Mouse (Mus musculus): Measurements from ENCODE around the gene Igf2r. TPM values are rescaled to one million over a fixed set of nuclear protein-coding genes. Genes with fewer than 3 reads are reported as not detected.

Igf2r gene
- total and polyA plus RNA-seq, 3 experiments, result 25.6 to 61.8 (median 34.6) TPM

- H3K36me3 ChIP-seq (replicated peaks in 1 of 2; ENCODE audit: control insufficient read depth in 1 of 2, insufficient read depth in 1 of 2, low read length in 1 of 2), result no peaks in the 10 kb centered on the region
- no peak overlapping the region for H3K4me3 ChIP-seq (replicated peaks in 1 of 3; ENCODE audit: low read depth in 2 of 3, low read length in 2 of 3, poor library complexity in 1 of 3)
- H3K27me3 ChIP-seq (replicated peaks), result peaks cover 3% of the 10 kb centered on the region
- H3K9me3 ChIP-seq (replicated peaks; ENCODE audit: low read length), result no peaks in the 10 kb centered on the region
- in situ Hi-C loops (cut with MboI; ENCODE audit: low pct_ligation_motif_present, low pct_unique_long_range_greater_than_20kb, low sequenced_read_pairs) (loop anchor here (25.0 kb wide), 1 partner anchor 97 kb away; no protein-coding TSS in a partner anchor), dilution Hi-C loops (cut with MboI; ENCODE audit: extremely low pct_ligation_motif_present, extremely low pct_unique_long_range_greater_than_20kb, low sequenced_read_pairs) (no loop called here)
- DNase-seq (ENCODE audit: extremely low read depth), result no peak
- TF ChIP-seq MXI1 (IDR thresholded peaks at IDR 0.05; ENCODE audit: low read depth, low read length), result no peak
- TF ChIP-seq MAX (IDR thresholded peaks at IDR 0.05; ENCODE audit: low read length), result no peak
- TF ChIP-seq USF2 (conservative IDR thresholded peaks at IDR 0.05; ENCODE audit: low read depth, low read length), result no peak
- TF ChIP-seq NELFE (IDR thresholded peaks at IDR 0.05; ENCODE audit: low read depth, low read length), result no peak
- no peak for TF ChIP-seq ZNF384 (IDR thresholded peaks at IDR 0.05; ENCODE audit: low read depth, low read length)
- TF ChIP-seq EP300 (IDR thresholded peaks at IDR 0.05; ENCODE audit: low read length), result no peak
- no peak for TF ChIP-seq BHLHE40 (IDR thresholded peaks at IDR 0.05; ENCODE audit: low read depth, low read length)
- TF ChIP-seq UBTF (IDR thresholded peaks at IDR 0.05; ENCODE audit: low read depth, low read length), result no peak
- TF ChIP-seq RCOR1 (conservative IDR thresholded peaks at IDR 0.05; ENCODE audit: low read depth, low read length), result no peak
- TF ChIP-seq CHD1 (IDR thresholded peaks at IDR 0.05; ENCODE audit: low read depth, low read length), result no peak
- TF ChIP-seq ZMIZ1 (IDR thresholded peaks at IDR 0.05; ENCODE audit: low read depth, low read length), result no peak
- H3K4me2 ChIP-seq (ENCODE audit: insufficient read depth, low read depth, poor library complexity, severe bottlenecking), result no peak overlapping the region
- H3K79me2 ChIP-seq (replicated peaks; ENCODE audit: control insufficient read depth, extremely low read depth, insufficient read depth, poor library complexity, severe bottlenecking), result no peaks in the 10 kb centered on the region
- H3K9ac ChIP-seq (ENCODE audit: insufficient read depth, low read depth), result no peak overlapping the region
- H3K27ac ChIP-seq (ENCODE audit: insufficient read depth, low read depth), result no peak overlapping the region
- peaks cover 4 to 17% of the 10 kb centered on the region in 2 experiments; a peak in 3 of 4 replicates for H3K4me1 ChIP-seq (ENCODE audit: control insufficient read depth in 1 of 2, insufficient read depth in 2 of 2)
Measured at GRCm38 (mm10) chr17:12659233-12659632, 110.2 kb downstream of the Igf2r start.

DNA sequence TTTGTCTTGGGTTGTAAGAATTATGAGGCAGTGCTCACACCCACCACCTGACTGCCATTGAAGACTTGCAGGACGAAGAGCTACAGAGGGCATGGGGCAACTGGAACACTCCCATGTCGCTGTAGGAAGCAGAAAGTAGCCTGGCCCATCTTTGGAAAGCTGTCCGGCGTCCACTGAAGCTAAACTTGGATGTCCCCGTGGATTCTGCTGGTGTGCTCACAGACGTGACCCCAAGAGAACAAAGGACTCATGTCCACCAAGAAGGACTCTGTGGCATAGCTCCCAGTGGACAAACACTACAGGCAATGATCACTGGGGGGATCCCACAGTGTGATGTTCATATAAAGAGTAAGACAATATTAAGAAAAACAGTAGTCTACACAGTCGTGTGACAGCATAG, 110.7 kb downstream of the Igf2r start:
- in situ Hi-C loops (cut with MboI; ENCODE audit: low pct_ligation_motif_present, low pct_unique_long_range_greater_than_20kb, low sequenced_read_pairs) (loop anchor here (25.0 kb wide), 1 partner anchor 96 kb away; no protein-coding TSS in a partner anchor), dilution Hi-C loops (cut with MboI; ENCODE audit: extremely low pct_ligation_motif_present, extremely low pct_unique_long_range_greater_than_20kb, low sequenced_read_pairs) (no loop called here)
- no peaks in the 10 kb centered on the region for H3K79me2 ChIP-seq (replicated peaks; ENCODE audit: control insufficient read depth, extremely low read depth, insufficient read depth, poor library complexity, severe bottlenecking)
- H3K27ac ChIP-seq (ENCODE audit: insufficient read depth, low read depth), result no peak overlapping the region
- H3K9me3 ChIP-seq (replicated peaks; ENCODE audit: low read length), result no peaks in the 10 kb centered on the region
- TF ChIP-seq UBTF (IDR thresholded peaks at IDR 0.05; ENCODE audit: low read depth, low read length), result no peak
- TF ChIP-seq NELFE (IDR thresholded peaks at IDR 0.05; ENCODE audit: low read depth, low read length), result no peak
- no peak for TF ChIP-seq MYC (IDR thresholded peaks at IDR 0.05; ENCODE audit: low read depth, low read length)
- no peak for TF ChIP-seq MAX (IDR thresholded peaks at IDR 0.05; ENCODE audit: low read length)
- no peak for TF ChIP-seq CTCF (conservative IDR thresholded peaks at IDR 0.05 in 1 of 2, IDR thresholded peaks at IDR 0.05 in 1 of 2; ENCODE audit: low read depth in 2 of 2, low read length in 2 of 2)
- no peak for TF ChIP-seq ETS1 (conservative IDR thresholded peaks at IDR 0.05; ENCODE audit: low read depth, low read length)
- TF ChIP-seq TBP (conservative IDR thresholded peaks at IDR 0.05; ENCODE audit: low read depth, low read length), result no peak
- TF ChIP-seq KAT2A (IDR thresholded peaks at IDR 0.05; ENCODE audit: insufficient replicate concordance, low read length), result no peak
- no peak for TF ChIP-seq JUN (IDR thresholded peaks at IDR 0.05; ENCODE audit: insufficient read depth, low read depth, low read length)
- no peak for TF ChIP-seq JUND (conservative IDR thresholded peaks at IDR 0.05; ENCODE audit: low read depth, low read length)
- no peak for TF ChIP-seq CHD1 (IDR thresholded peaks at IDR 0.05; ENCODE audit: low read depth, low read length)
- no peak for TF ChIP-seq SIN3A (IDR thresholded peaks at IDR 0.05; ENCODE audit: low read length)
- TF ChIP-seq POLR2AphosphoS2 (IDR thresholded peaks at IDR 0.05; ENCODE audit: low read depth, low read length), result no peak
- no peak for TF ChIP-seq USF2 (conservative IDR thresholded peaks at IDR 0.05; ENCODE audit: low read depth, low read length)
- no peak for TF ChIP-seq ZNF384 (IDR thresholded peaks at IDR 0.05; ENCODE audit: low read depth, low read length)
- TF ChIP-seq USF1 (IDR thresholded peaks at IDR 0.05; ENCODE audit: low read depth, low read length), result no peak
- H3K4me1 ChIP-seq (ENCODE audit: control insufficient read depth in 1 of 2, insufficient read depth in 2 of 2), result peaks cover 4 to 17% of the 10 kb centered on the region in 2 experiments; a peak in 3 of 4 replicates
- no peak for DNase-seq (ENCODE audit: extremely low read depth)
- H3K4me3 ChIP-seq (replicated peaks in 1 of 3; ENCODE audit: low read depth in 2 of 3, low read length in 2 of 3, poor library complexity in 1 of 3), result no peak overlapping the region
- peaks cover 3% of the 10 kb centered on the region for H3K27me3 ChIP-seq (replicated peaks)
- H3K9ac ChIP-seq (ENCODE audit: insufficient read depth, low read depth), result no peak overlapping the region
- H3K36me3 ChIP-seq (replicated peaks in 1 of 2; ENCODE audit: control insufficient read depth in 1 of 2, insufficient read depth in 1 of 2, low read length in 1 of 2), result no peaks in the 10 kb centered on the region
- no peak overlapping the region for H3K4me2 ChIP-seq (ENCODE audit: insufficient read depth, low read depth, poor library complexity, severe bottlenecking)
